Mouse (Mus musculus): ENCODE measurements around the gene Elk4. TPM values are rescaled to one million over a fixed set of nuclear protein-coding genes. Genes with fewer than 3 reads are reported as not detected.

The Elk4 gene
- polyA plus RNA-seq, 1 experiment: 39.9 TPM

DNA sequence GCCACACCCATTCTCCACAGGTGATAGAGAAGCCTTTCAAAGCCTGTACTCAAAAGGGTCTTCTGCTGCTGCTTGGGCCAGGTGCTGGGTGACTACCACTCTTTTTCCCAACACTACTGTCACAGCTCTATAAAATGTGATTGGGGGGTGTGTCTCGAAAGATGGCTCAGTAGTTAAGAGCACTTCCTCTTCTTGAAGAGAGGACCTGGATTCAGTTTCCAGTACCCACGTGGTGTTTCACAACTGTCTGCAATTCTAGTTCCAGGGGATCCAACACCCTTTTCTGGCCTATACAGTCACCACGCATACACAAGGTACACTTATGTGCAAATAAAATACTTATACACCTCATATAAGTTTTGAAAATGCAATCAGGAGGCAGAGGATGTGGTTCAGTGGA lies 47.0 kb downstream of the Elk4 start:
- Histone ChIP-seq H3K4me3 (replicated peaks; ENCODE audit: extremely low read depth, low read depth, low read length) (no peak overlapping the region), H3K4me1 (ENCODE audit: control insufficient read depth, insufficient read depth, low read length) (no peaks in the 10 kb centered on the region)
- 52% methylated on average over 3 of the region's 3 CpGs for WGBS
- DNase-seq: no peak
- TF ChIP-seq POLR2A (IDR thresholded peaks at IDR 0.05; ENCODE audit: borderline replicate concordance, extremely low read depth, low read depth, low read length): no peak
- no peak for TF ChIP-seq CTCF (IDR thresholded peaks at IDR 0.05; ENCODE audit: insufficient read depth, low read length)

DNA sequence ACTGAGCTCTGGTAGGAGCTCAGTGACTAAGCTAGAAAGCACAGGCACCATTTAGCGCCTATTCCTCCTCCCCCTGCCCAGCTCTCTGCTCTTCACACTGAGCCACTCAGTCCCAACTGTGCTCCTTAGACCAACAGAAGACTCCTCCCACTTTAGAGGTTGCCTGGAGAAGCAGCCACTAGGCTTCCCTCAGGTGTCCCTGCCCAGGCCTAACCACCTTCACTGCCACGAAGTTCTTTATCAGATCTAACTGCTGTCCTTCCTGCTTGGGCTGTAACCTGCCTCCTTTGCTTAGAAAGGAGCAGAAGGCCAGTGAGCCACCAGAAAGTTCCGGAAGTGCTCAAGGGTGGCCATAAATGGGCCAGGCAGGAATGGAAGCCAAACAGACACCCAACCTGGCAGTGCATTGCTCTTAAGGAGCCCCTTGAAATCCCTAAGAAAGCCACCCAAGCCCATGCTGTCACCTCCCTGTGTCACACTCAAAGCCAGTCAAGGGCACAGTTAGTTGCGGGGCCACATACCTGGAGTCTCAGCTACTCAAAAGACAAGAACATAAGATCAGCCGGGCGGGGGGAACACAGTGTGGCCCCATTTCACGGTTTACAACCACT lies 47.8 kb downstream of the Elk4 start:
- 68% methylated on average over 7 of the region's 7 CpGs for WGBS
- Histone ChIP-seq H3K4me3 (replicated peaks; ENCODE audit: extremely low read depth, low read depth, low read length) (no peak overlapping the region), H3K4me1 (ENCODE audit: control insufficient read depth, insufficient read depth, low read length) (no peaks in the 10 kb centered on the region)
- peak; percentile 54 for DNase-seq
- TF ChIP-seq CTCF (IDR thresholded peaks at IDR 0.05; ENCODE audit: insufficient read depth, low read length) (no peak), POLR2A (IDR thresholded peaks at IDR 0.05; ENCODE audit: borderline replicate concordance, extremely low read depth, low read depth, low read length) (no peak)

- Histone ChIP-seq H3K4me3 (replicated peaks; ENCODE audit: extremely low read depth, low read depth, low read length) (no peak overlapping the region), H3K4me1 (ENCODE audit: control insufficient read depth, insufficient read depth, low read length) (no peaks in the 10 kb centered on the region)
- no peak for DNase-seq
- TF ChIP-seq CTCF (IDR thresholded peaks at IDR 0.05; ENCODE audit: insufficient read depth, low read length) (no peak), POLR2A (IDR thresholded peaks at IDR 0.05; ENCODE audit: borderline replicate concordance, extremely low read depth, low read depth, low read length) (no peak)
- 80% methylated on average over 5 of the region's 5 CpGs for WGBS
Measured at GRCm38 (mm10) chr1:132058558-132058957, 51.2 kb downstream of the Elk4 start.

GRCm38 (mm10) chr1:132060036-132060769 lies 52.8 kb downstream of the Elk4 start:
- no peaks in the 10 kb centered on the region for H3K4me1 ChIP-seq (ENCODE audit: control insufficient read depth, insufficient read depth, low read length)
- DNase-seq: no peak
- no peak overlapping the region for H3K4me3 ChIP-seq (replicated peaks; ENCODE audit: extremely low read depth, low read depth, low read length)
- TF ChIP-seq CTCF (IDR thresholded peaks at IDR 0.05; ENCODE audit: insufficient read depth, low read length) (no peak), POLR2A (IDR thresholded peaks at IDR 0.05; ENCODE audit: borderline replicate concordance, extremely low read depth, low read depth, low read length) (no peak)
- WGBS: 52% methylated on average over 7 of the region's 7 CpGs

DNA sequence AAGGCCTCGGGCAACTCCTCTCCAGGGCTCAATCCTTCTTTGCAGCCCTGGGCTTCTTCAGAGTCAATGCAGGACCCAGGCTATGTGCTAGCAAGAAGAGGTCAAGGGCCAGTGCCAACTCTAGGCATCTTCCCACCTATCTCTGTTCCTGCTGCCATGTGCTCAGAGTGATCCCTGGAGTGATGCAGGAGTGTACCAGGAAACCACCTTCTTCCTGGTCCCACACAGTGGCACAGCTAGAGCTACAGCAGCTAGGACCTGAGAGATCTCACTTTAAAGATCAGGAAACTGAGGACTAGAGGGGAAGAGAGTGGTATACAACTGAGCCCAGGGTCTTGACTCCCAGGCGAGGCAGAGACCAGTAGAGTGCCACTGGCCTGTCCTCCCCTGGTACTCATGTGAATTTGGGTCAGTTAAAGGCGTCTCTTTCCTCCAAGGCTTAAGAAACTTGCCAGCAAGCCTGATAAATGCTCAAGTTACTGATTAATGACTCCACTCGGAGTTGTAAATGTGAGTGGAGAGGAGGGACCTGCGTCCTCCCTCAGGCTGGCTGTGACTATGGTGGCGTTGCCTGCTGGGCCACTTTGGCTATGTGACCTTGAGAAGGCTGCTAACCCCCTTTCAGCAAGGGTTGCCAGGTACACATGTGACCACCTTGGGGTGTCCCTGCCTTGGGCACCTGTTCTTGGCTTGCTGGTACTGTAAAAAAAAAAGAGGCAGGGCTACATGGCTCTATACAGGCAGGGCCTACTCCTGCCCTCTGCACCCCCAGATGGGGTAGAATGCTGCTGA lies 54.5 kb downstream of the Elk4 start:
- 66% methylated on average over 6 of the region's 6 CpGs for WGBS
- TF ChIP-seq CTCF (IDR thresholded peaks at IDR 0.05; ENCODE audit: insufficient read depth, low read length): no peak
- no peak for TF ChIP-seq POLR2A (IDR thresholded peaks at IDR 0.05; ENCODE audit: borderline replicate concordance, extremely low read depth, low read depth, low read length)
- DNase-seq: no peak
- Histone ChIP-seq H3K4me3 (replicated peaks; ENCODE audit: extremely low read depth, low read depth, low read length) (no peak overlapping the region), H3K4me1 (ENCODE audit: control insufficient read depth, insufficient read depth, low read length) (no peaks in the 10 kb centered on the region)

- DNase-seq: no peak
- Histone ChIP-seq H3K4me1 (ENCODE audit: control insufficient read depth, insufficient read depth, low read length) (peaks cover 5% of the 10 kb centered on the region; the same call in 1 of the 2 replicates), H3K4me3 (replicated peaks; ENCODE audit: extremely low read depth, low read depth, low read length) (no peak overlapping the region)
- WGBS: 73% methylated on average over 4 of the region's 4 CpGs
- no peak for TF ChIP-seq CTCF (IDR thresholded peaks at IDR 0.05; ENCODE audit: insufficient read depth, low read length)
- TF ChIP-seq POLR2A (IDR thresholded peaks at IDR 0.05; ENCODE audit: borderline replicate concordance, extremely low read depth, low read depth, low read length): no peak
Measured at GRCm38 (mm10) chr1:132063096-132063495, 55.7 kb downstream of the Elk4 start.

- TF ChIP-seq POLR2A (IDR thresholded peaks at IDR 0.05; ENCODE audit: borderline replicate concordance, extremely low read depth, low read depth, low read length) (no peak), CTCF (IDR thresholded peaks at IDR 0.05; ENCODE audit: insufficient read depth, low read length) (no peak)
- WGBS: 85% methylated on average over 1 of the region's 1 CpGs
- Histone ChIP-seq H3K4me3 (replicated peaks; ENCODE audit: extremely low read depth, low read depth, low read length) (no peak overlapping the region), H3K4me1 (ENCODE audit: control insufficient read depth, insufficient read depth, low read length) (peaks cover 5% of the 10 kb centered on the region; the same call in 1 of the 2 replicates)
- DNase-seq: no peak
Measured at GRCm38 (mm10) chr1:132065001-132065400, 57.6 kb downstream of the Elk4 start.

GRCm38 (mm10) chr1:132065475-132066172 lies 58.2 kb downstream of the Elk4 start:
- no peak for DNase-seq
- peaks cover 5% of the 10 kb centered on the region; the same call in 1 of the 2 replicates for H3K4me1 ChIP-seq (ENCODE audit: control insufficient read depth, insufficient read depth, low read length)
- H3K4me3 ChIP-seq (replicated peaks; ENCODE audit: extremely low read depth, low read depth, low read length): no peak overlapping the region
- TF ChIP-seq POLR2A (IDR thresholded peaks at IDR 0.05; ENCODE audit: borderline replicate concordance, extremely low read depth, low read depth, low read length) (no peak), CTCF (IDR thresholded peaks at IDR 0.05; ENCODE audit: insufficient read depth, low read length) (no peak)
- whole genome bisulfite sequencing: 76% methylated on average over 8 of the region's 8 CpGs

Measured in lung, adult 2 months (tissue).